Mouse (Mus musculus): ENCODE results near the gene Cggbp1. TPM values are rescaled to one million over a fixed set of nuclear protein-coding genes. Genes with fewer than 3 reads are reported as not detected.

The Cggbp1 gene
- polyA plus RNA-seq, 1 experiment, result 16.2 TPM

DNA sequence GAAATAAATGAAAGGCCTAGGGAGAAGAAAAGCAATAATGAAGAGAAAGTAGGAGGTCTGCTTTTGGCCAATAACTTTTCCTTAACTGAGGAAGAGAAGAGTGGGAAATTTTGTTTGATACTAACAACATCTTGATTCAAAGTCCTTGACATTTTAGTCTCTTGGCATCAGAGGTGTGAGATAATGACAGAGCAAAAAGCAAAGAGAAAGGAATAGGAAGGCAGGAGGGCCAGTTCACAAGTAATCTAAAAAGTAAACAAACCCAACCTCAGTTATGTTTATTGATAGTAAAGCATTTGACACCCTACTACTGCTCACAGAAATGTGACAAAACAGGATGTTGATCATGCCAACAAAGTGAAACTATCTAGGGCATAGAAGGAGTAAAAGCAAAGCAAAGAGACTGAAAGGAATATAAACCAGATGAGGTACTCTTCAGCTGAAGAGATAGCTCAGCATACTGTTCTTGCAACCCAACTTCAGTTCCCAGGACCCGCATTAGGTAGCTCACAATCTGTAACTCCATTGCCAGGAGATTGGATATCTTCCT lies 15.7 kb upstream of the Cggbp1 start:
- Histone ChIP-seq H3K27ac (ENCODE audit: control insufficient read depth, insufficient read depth, low read length) (no peak overlapping the region), H3K36me3 (ENCODE audit: control insufficient read depth, insufficient read depth, low read length) (no peaks in the 10 kb centered on the region), H3K4me3 (ENCODE audit: control insufficient read depth, insufficient read depth, low read length) (no peak overlapping the region), H3K27me3 (ENCODE audit: control insufficient read depth, insufficient read depth, low read length) (no peaks in the 10 kb centered on the region), H3K4me1 (replicated peaks; ENCODE audit: control insufficient read depth, insufficient read depth, low read length) (peaks cover 5% of the 10 kb centered on the region)
- DNase-seq, result no peak
- TF ChIP-seq CTCF (IDR thresholded peaks at IDR 0.05; ENCODE audit: borderline replicate concordance, control insufficient read depth, extremely low read depth, insufficient read depth, low read length, poor library complexity) (no peak), POLR2A (IDR thresholded peaks at IDR 0.05; ENCODE audit: control insufficient read depth, extremely low read depth, insufficient read depth, low read length, poor library complexity) (no peak)
- WGBS, result 90% methylated on average over 1 of the region's 1 CpGs

DNA sequence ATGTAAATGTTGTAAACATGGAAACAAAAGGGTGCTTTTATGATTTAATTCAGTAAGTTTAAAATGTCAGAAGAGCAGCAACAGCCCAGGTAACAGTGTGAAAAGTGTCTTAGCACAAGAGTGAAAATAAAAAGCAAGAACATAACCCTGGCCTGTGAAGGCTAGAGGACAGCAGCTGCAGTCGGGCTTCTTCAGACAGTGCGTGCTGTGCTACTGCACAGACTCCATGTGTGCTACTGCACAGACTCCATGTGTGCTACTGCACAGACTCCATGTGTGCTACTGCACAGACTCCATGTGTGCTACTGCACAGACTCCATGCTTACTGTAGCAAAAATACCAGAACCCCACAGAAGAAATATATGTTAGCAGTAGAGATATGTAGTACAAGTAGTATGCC lies 15.1 kb upstream of the Cggbp1 start:
- H3K4me1 ChIP-seq (replicated peaks; ENCODE audit: control insufficient read depth, insufficient read depth, low read length), result peaks cover 5% of the 10 kb centered on the region
- no peak for TF ChIP-seq POLR2A (IDR thresholded peaks at IDR 0.05; ENCODE audit: control insufficient read depth, extremely low read depth, insufficient read depth, low read length, poor library complexity)
- H3K27me3 ChIP-seq (ENCODE audit: control insufficient read depth, insufficient read depth, low read length), result no peaks in the 10 kb centered on the region
- 88% methylated on average over 2 of the region's 2 CpGs for WGBS
- no peak for DNase-seq
- H3K4me3 ChIP-seq (ENCODE audit: control insufficient read depth, insufficient read depth, low read length), result no peak overlapping the region
- no peak overlapping the region for H3K27ac ChIP-seq (ENCODE audit: control insufficient read depth, insufficient read depth, low read length)
- no peaks in the 10 kb centered on the region for H3K36me3 ChIP-seq (ENCODE audit: control insufficient read depth, insufficient read depth, low read length)

DNA sequence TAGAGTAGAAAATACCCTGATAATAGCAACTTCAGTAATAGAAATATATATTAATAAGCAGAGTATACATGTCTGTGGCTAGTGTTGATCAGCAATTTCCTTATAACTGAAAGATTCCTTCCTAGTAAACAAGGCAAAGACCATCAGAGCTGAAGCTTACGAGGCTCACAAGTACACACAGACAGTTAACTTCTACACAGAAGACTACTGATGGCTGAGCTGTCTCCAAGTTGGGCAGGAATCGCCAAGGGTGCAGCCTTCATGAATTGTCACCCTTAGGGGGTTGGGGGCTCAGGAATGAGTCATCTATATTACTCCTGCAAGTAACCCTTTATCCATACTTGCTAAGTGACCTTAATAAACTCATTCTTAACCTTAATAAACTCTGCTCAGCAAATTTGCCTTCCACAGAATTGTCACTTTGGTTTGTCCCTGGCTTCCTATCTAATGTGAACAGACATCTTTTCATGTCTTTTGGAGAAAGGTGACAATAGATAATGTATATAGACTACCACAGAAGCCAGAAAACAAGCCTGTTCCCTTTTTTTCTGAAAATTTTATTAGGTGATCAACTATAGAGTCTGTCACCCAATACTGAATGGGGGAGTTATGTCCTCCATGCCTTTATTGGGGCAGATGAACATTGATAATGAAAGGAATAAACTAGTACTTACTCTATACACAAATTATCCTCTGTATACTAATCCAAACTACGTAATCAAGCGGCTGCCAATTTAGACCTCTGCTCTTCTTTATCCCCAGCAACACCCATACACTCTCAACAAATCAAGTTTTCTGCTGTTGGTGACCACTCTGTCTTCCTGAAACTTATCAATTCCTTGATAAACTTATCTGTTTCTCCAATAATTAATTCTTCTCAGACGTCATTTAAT lies 10.1 kb upstream of the Cggbp1 start:
- TF ChIP-seq POLR2A (IDR thresholded peaks at IDR 0.05; ENCODE audit: control insufficient read depth, extremely low read depth, insufficient read depth, low read length, poor library complexity), result no peak
- no peak for TF ChIP-seq CTCF (IDR thresholded peaks at IDR 0.05; ENCODE audit: borderline replicate concordance, control insufficient read depth, extremely low read depth, insufficient read depth, low read length, poor library complexity)
- WGBS, result 96% methylated on average over 5 of the region's 5 CpGs
- no peak for DNase-seq
- Histone ChIP-seq H3K4me3 (ENCODE audit: control insufficient read depth, insufficient read depth, low read length) (no peak overlapping the region), H3K27ac (ENCODE audit: control insufficient read depth, insufficient read depth, low read length) (no peak overlapping the region), H3K27me3 (ENCODE audit: control insufficient read depth, insufficient read depth, low read length) (no peaks in the 10 kb centered on the region), H3K4me1 (replicated peaks; ENCODE audit: control insufficient read depth, insufficient read depth, low read length) (peaks cover 3% of the 10 kb centered on the region), H3K36me3 (ENCODE audit: control insufficient read depth, insufficient read depth, low read length) (no peaks in the 10 kb centered on the region)

DNA sequence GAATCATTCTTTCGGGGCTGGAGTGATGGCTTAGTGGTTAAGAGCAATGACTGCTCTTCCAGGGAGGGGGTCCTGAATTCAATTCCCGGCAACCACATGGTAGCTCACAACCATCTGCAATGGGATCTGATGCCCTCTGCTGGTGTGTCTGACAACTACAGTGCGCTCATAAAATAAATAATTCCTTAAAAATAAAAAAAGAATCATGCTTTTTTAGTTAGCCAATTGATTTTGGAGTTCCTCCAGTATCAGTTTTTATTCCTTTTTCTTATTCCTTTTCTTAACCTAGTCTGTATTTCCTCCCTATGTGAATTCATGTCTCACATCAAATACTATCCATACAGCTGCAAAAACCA lies 9.4 kb upstream of the Cggbp1 start:
- Histone ChIP-seq H3K4me3 (ENCODE audit: control insufficient read depth, insufficient read depth, low read length) (no peak overlapping the region), H3K4me1 (replicated peaks; ENCODE audit: control insufficient read depth, insufficient read depth, low read length) (no peaks in the 10 kb centered on the region), H3K27ac (ENCODE audit: control insufficient read depth, insufficient read depth, low read length) (no peak overlapping the region), H3K27me3 (ENCODE audit: control insufficient read depth, insufficient read depth, low read length) (no peaks in the 10 kb centered on the region), H3K36me3 (ENCODE audit: control insufficient read depth, insufficient read depth, low read length) (no peaks in the 10 kb centered on the region)
- TF ChIP-seq CTCF (IDR thresholded peaks at IDR 0.05; ENCODE audit: borderline replicate concordance, control insufficient read depth, extremely low read depth, insufficient read depth, low read length, poor library complexity), result no peak
- TF ChIP-seq POLR2A (IDR thresholded peaks at IDR 0.05; ENCODE audit: control insufficient read depth, extremely low read depth, insufficient read depth, low read length, poor library complexity), result no peak
- 98% methylated on average over 3 of the region's 3 CpGs for WGBS
- no peak for DNase-seq

DNA sequence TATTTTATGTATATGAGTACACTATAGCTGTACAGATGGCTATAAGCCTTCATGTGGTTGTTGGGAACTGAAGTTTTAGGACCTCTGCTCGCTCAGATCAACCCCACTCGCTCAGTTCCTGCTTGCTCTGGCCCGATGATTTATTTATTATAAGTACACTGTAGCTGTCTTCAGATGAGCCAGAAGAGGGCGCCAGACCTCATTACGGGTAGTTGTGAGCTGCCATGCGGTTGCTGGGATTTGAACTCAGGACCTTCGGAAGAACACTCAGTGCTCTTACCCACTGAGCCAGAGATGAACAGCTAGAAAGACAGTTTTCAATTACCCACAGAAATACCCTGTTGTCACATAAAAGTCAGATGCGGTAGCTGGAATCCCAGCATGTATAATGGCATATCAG lies 5.8 kb upstream of the Cggbp1 start:
- no peaks in the 10 kb centered on the region for H3K27me3 ChIP-seq (ENCODE audit: control insufficient read depth, insufficient read depth, low read length)
- H3K27ac ChIP-seq (ENCODE audit: control insufficient read depth, insufficient read depth, low read length), result no peak overlapping the region
- peak; percentile 20 for DNase-seq
- H3K4me3 ChIP-seq (ENCODE audit: control insufficient read depth, insufficient read depth, low read length), result no peak overlapping the region
- no peaks in the 10 kb centered on the region for H3K36me3 ChIP-seq (ENCODE audit: control insufficient read depth, insufficient read depth, low read length)
- 87% methylated on average over 8 of the region's 8 CpGs for WGBS
- H3K4me1 ChIP-seq (replicated peaks; ENCODE audit: control insufficient read depth, insufficient read depth, low read length), result peaks cover 4% of the 10 kb centered on the region
- TF ChIP-seq CTCF (IDR thresholded peaks at IDR 0.05; ENCODE audit: borderline replicate concordance, control insufficient read depth, extremely low read depth, insufficient read depth, low read length, poor library complexity) (no peak; the same call in 1 of the 2 replicates), POLR2A (IDR thresholded peaks at IDR 0.05; ENCODE audit: control insufficient read depth, extremely low read depth, insufficient read depth, low read length, poor library complexity) (no peak)

DNA sequence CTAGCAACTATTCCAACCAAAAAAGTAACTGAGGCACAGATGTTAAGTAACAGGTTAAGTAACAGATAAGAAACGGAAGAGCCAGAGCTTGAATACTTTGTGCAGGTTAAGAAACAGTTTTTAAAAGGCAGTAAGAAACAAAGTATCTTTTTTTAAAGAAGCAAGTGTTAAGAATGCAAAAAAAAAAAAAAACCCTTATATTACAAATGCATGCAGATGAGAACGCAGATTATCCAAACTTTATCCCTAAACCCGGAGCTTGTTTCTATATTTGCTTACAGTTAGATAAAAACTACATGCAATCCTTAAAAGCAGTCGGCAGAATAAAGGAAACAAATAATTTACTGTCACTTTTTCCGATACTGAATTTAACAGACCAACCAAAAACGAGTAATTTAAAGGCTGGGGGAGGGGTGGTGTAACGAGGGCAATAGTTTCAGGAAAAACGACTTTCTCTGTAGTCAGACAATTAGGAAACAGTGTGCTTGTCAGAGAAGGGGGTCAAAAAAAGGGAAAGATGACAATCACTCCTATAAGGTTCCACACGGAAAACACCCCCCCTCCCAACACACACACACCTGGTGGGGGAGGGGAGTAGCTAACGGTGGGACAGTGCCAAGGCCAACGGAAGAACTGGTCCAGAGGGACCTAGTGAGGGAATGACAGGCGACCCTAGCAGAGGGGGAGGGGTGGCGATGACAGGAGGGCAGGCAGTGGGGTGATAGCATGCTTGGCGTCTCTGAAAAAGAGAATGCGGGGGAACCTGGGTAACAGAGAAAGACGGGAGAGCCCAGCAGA lies 1.3 kb upstream of the Cggbp1 start:
- TF ChIP-seq POLR2A (IDR thresholded peaks at IDR 0.05; ENCODE audit: control insufficient read depth, extremely low read depth, insufficient read depth, low read length, poor library complexity) (no peak), CTCF (IDR thresholded peaks at IDR 0.05; ENCODE audit: borderline replicate concordance, control insufficient read depth, extremely low read depth, insufficient read depth, low read length, poor library complexity) (no peak)
- Histone ChIP-seq H3K27me3 (ENCODE audit: control insufficient read depth, insufficient read depth, low read length) (no peaks in the 10 kb centered on the region), H3K4me1 (replicated peaks; ENCODE audit: control insufficient read depth, insufficient read depth, low read length) (peaks cover 6% of the 10 kb centered on the region), H3K27ac (ENCODE audit: control insufficient read depth, insufficient read depth, low read length) (peak overlapping the region; percentile 10), H3K36me3 (ENCODE audit: control insufficient read depth, insufficient read depth, low read length) (peaks cover 4% of the 10 kb centered on the region), H3K4me3 (ENCODE audit: control insufficient read depth, insufficient read depth, low read length) (peak overlapping the region; percentile 74)
- peak; percentile 58 for DNase-seq
- under 1% methylated on average over 16 of the region's 16 CpGs for WGBS

Data from thymus, adult 2 months (tissue).